Mouse (Mus musculus) thymus, adult 2 months (tissue): ENCODE data around the gene Ccin.

ENCODE experiments used
- CTCF ChIP-seq: fragments of 200-500 bp; IDR thresholded peaks from 2 replicates; pipeline ENCODE4 v1.5.1; 2012; ENCODE audit warnings: mild to moderate bottlenecking, control low read depth, low read length, moderate library complexity, borderline replicate concordance; ENCODE audit not compliant: control insufficient read depth, poor library complexity, insufficient read depth; ENCODE audit errors: extremely low read depth
- POLR2A ChIP-seq: fragments of 200-500 bp; IDR thresholded peaks from 2 replicates; pipeline ENCODE4 v1.6.1; 2012; ENCODE audit warnings: mild to moderate bottlenecking, low read length, control low read depth, moderate library complexity; ENCODE audit not compliant: control insufficient read depth, poor library complexity, insufficient read depth; ENCODE audit errors: extremely low read depth

DNA sequence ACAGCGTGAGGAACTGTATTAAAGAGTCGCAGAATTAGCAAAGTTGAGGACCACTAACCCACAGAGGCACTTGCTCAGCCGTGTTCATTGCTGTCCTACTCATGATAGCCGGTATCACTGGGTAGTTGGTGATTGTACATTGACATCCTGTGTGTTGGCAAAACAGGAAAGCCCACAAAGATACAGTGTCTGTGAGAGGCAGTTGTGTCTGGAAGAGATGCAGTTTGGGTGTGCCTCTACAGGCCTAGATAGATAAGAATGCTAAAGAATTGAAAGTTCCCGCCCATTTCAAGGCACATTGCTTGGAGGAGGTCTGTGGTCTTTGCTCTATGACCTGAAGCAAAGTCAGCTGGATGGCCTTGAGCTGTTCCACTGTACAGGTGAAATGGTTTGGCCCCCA lies 20.8 kb downstream of the Ccin start, which contains the start of gene Clta:
- TF ChIP-seq CTCF (no peak), POLR2A (no peak)
